Mouse (Mus musculus): ENCODE results near the gene Slco1a1. TPM values are rescaled to one million over a fixed set of nuclear protein-coding genes. Genes with fewer than 3 reads are reported as not detected.

Gene Slco1a1
- total RNA-seq (2023), result not detected in 4 replicates

DNA sequence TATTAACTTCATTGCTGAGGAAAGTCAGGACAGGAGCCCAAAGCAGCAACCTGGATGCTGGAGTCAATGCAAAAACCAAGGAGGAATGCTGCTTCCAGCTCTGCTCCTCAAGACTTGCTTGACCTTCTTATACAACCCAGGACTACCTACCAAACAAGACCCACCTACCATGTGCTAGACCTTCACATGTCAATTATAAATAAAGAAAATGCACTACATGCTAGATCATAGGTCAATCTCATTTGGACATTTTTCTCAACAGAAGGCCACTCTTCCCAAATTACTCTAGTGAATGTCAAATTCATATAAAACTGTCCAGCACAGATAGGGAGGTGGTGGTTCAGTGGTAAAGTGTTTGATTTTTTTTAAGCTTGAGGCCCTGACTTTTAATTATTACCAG lies at the start of gene Slco1a1:
Gene Slco1a1, minus strand, starts transcription at position 101 of the 400 bp plus-strand sequence.

Other genes with a start within 250 kb of the Slco1a1 start
- not detected in 4 replicates for gene Gm5724, start 173.2 kb downstream of the Slco1a1 start, total RNA-seq (2023)
- not detected in 4 replicates for gene Slco1a4, start 90.8 kb downstream of the Slco1a1 start, total RNA-seq (2023)
- not detected in 4 replicates for gene Gm6614, start 64.5 kb upstream of the Slco1a1 start, total RNA-seq (2023)

All from B cell, adult 62 days (primary cell).